Mouse (Mus musculus) pancreas, adult 10 weeks (tissue): Measurements from ENCODE around the gene Calcrl. TPM values are rescaled to one million over a fixed set of nuclear protein-coding genes. Genes with fewer than 3 reads are reported as not detected.

Experiments used
- polyA plus RNA-seq: library from polyadenylated mRNA; stranded (reverse); fragments of 350-450 nt; fragmentation: Illumina TruSeq; extraction: RNeasy Lipid Tissue Mini Kit (QIAGEN cat#74804); gene quantifications from one replicate; pipeline ENCODE4 v1.2.3, GENCODE M21; 2015; ENCODE audit warnings: low read depth, low replicate concordance; ENCODE audit not compliant: insufficient read depth

Calcrl gene
- 7.5 TPM for polyA plus RNA-seq

DNA sequence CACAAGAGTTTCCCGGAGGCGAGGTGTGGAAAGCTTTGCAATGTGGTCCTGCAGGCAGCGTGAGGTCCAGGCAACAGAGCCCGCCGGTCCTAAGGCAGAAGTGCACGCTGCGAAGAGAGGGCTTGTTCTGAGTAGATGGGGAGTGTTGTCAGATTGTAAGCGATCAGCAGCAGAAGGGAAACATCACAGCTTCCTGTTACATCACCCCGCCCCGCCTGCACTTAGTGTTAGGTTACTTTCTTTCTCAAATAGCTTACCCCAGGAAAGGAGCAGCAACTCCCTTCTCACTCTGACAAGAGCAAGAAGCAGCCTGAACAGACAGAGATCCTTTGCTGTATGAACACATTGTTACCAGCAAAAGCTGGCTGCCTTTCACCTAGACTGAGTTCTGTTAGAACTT is at the start of gene Calcrl:
Gene Calcrl (minus strand): TSS at position 274 of the 400 bp plus-strand sequence.

Other genes with a start within 250 kb of the Calcrl start
- gene Tfpi, start 51.4 kb upstream of the Calcrl start, polyA plus RNA-seq, result 5.4 TPM
- 18.0 TPM for gene Ctnnd1, start 225.4 kb upstream of the Calcrl start, polyA plus RNA-seq
- gene Btbd18, start 233.7 kb upstream of the Calcrl start, polyA plus RNA-seq, result not detected
- gene Selenoh, start 245.4 kb upstream of the Calcrl start, polyA plus RNA-seq, result 5.8 TPM